Mouse (Mus musculus) limb, embryonic 15.5 days (tissue): ENCODE measurements at regions not wholly inside any gene's neighbourhood (a gene's known extent, or its start where the extent isn't known, plus 50 kb on each side); places are given as distances from the start of the nearest gene placed in this dataset.

Experiments
- ATAC-seq: fragments of 200-750 bp; cut with Nextera tagmentation; 2 replicates; pipeline ENCODE4 v1.8.0; 2017; ENCODE audit warnings: low read depth, moderate TSS enrichment; ENCODE audit not compliant: insufficient number of reproducible peaks, low FRiP score, low TSS enrichment
- H3K27ac ChIP-seq: fragments of 300-500 bp; sonication (generic); 2 replicates; pipeline ENCODE4 v1.5.1; 2015; ENCODE audit warnings: moderate library complexity, mild to moderate bottlenecking, inconsistent platforms
- H3K27me3 ChIP-seq: fragments of 300-500 bp; sonication (generic); 2 replicates; pipeline ENCODE4 v1.6.1; 2015; ENCODE audit warnings: inconsistent platforms
- H3K36me3 ChIP-seq: fragments of 300-500 bp; sonication (generic); 2 replicates; pipeline ENCODE4 v1.6.1; 2015; ENCODE audit warnings: inconsistent platforms
- H3K4me1 ChIP-seq: fragments of 300-500 bp; sonication (generic); 2 replicates; pipeline ENCODE4 v1.6.1; 2015; ENCODE audit warnings: inconsistent platforms
- H3K4me2 ChIP-seq: fragments of 300-500 bp; sonication (generic); 2 replicates; pipeline ENCODE4 v1.6.1; 2015; ENCODE audit warnings: mild to moderate bottlenecking, inconsistent platforms
- H3K4me3 ChIP-seq: fragments of 300-500 bp; sonication (generic); 2 replicates; pipeline ENCODE4 v1.5.1; 2015; ENCODE audit warnings: mild to moderate bottlenecking, inconsistent platforms
- H3K9ac ChIP-seq: fragments of 300-500 bp; sonication (generic); 2 replicates; pipeline ENCODE4 v1.6.1; 2015; ENCODE audit warnings: inconsistent platforms
- H3K9me3 ChIP-seq: fragments of 300-500 bp; sonication (generic); 2 replicates; pipeline ENCODE4 v1.6.1; 2016; ENCODE audit warnings: inconsistent platforms
- WGBS: fragments of 180-500 bp; shearing (Covaris S2); methylation state at CpG from one replicate; pipeline ENCODE4 v1.1.7; 2015; 5-methylcytosine and 5-hydroxymethylcytosine counted together

GRCm38 (mm10) chr9:113479897-113480296 lies 228.2 kb downstream of the Pdcd6ip start:
- Histone ChIP-seq H3K9ac (no peak overlapping the region), H3K4me3 (no peak overlapping the region), H3K4me2 (no peak overlapping the region), H3K4me1 (no peaks in the 10 kb centered on the region), H3K36me3 (no peaks in the 10 kb centered on the region), H3K9me3 (no peaks in the 10 kb centered on the region), H3K27ac (no peak overlapping the region), H3K27me3 (no peaks in the 10 kb centered on the region)
- no peak for ATAC-seq
- WGBS = 81% methylated on average over 3 of the region's 3 CpGs

- Histone ChIP-seq H3K4me2 (no peak overlapping the region), H3K27ac (no peak overlapping the region), H3K9me3 (no peaks in the 10 kb centered on the region), H3K27me3 (no peaks in the 10 kb centered on the region), H3K9ac (no peak overlapping the region), H3K4me3 (no peak overlapping the region), H3K4me1 (no peaks in the 10 kb centered on the region), H3K36me3 (no peaks in the 10 kb centered on the region)
- WGBS = 85% methylated on average over 1 of the region's 1 CpGs
- no peak for ATAC-seq
These were observed 229.2 kb downstream of the Pdcd6ip start for GRCm38 (mm10) chr9:113478761-113479265.

GRCm38 (mm10) chr9:113471781-113472180 lies 236.3 kb downstream of the Pdcd6ip start:
- Histone ChIP-seq H3K4me3 (no peak overlapping the region), H3K27me3 (no peaks in the 10 kb centered on the region), H3K9me3 (no peaks in the 10 kb centered on the region), H3K27ac (no peak overlapping the region), H3K4me1 (no peaks in the 10 kb centered on the region), H3K9ac (no peak overlapping the region), H3K36me3 (no peaks in the 10 kb centered on the region), H3K4me2 (no peak overlapping the region)
- WGBS = 87% methylated on average over 6 of the region's 6 CpGs
- ATAC-seq = no peak

- Histone ChIP-seq H3K4me3 (no peak overlapping the region), H3K9ac (no peak overlapping the region), H3K9me3 (no peaks in the 10 kb centered on the region), H3K4me2 (no peak overlapping the region), H3K4me1 (no peaks in the 10 kb centered on the region), H3K36me3 (no peaks in the 10 kb centered on the region), H3K27ac (no peak overlapping the region), H3K27me3 (no peaks in the 10 kb centered on the region)
- no peak for ATAC-seq
- WGBS = 39% methylated on average over 2 of the region's 2 CpGs
These were observed 245.2 kb downstream of the Pdcd6ip start for GRCm38 (mm10) chr9:113462888-113463287.

GRCm38 (mm10) chr9:113462267-113462887 lies 245.7 kb downstream of the Pdcd6ip start:
- WGBS = 74% methylated on average over 1 of the region's 1 CpGs
- H3K9me3 ChIP-seq = no peaks in the 10 kb centered on the region
- no peaks in the 10 kb centered on the region for H3K27me3 ChIP-seq
- no peaks in the 10 kb centered on the region for H3K36me3 ChIP-seq
- no peaks in the 10 kb centered on the region for H3K4me1 ChIP-seq
- H3K27ac ChIP-seq = no peak overlapping the region
- H3K4me3 ChIP-seq = no peak overlapping the region
- no peak overlapping the region for H3K9ac ChIP-seq
- ATAC-seq = no peak
- no peak overlapping the region for H3K4me2 ChIP-seq

GRCm38 (mm10) chr9:113459885-113460284 lies 248.2 kb downstream of the Pdcd6ip start:
- Histone ChIP-seq H3K9ac (no peak overlapping the region), H3K36me3 (no peaks in the 10 kb centered on the region), H3K4me2 (no peak overlapping the region), H3K4me3 (no peak overlapping the region), H3K27ac (no peak overlapping the region), H3K27me3 (no peaks in the 10 kb centered on the region), H3K4me1 (no peaks in the 10 kb centered on the region), H3K9me3 (no peaks in the 10 kb centered on the region)
- WGBS = 76% methylated on average over 5 of the region's 5 CpGs
- no peak for ATAC-seq

- no peak for ATAC-seq
- Histone ChIP-seq H3K36me3 (no peaks in the 10 kb centered on the region), H3K9ac (no peak overlapping the region), H3K4me1 (no peaks in the 10 kb centered on the region), H3K4me2 (no peak overlapping the region), H3K27ac (no peak overlapping the region), H3K4me3 (no peak overlapping the region), H3K9me3 (no peaks in the 10 kb centered on the region), H3K27me3 (no peaks in the 10 kb centered on the region)
- 53% methylated on average over 2 of the region's 2 CpGs for WGBS
These were observed 248.8 kb downstream of the Pdcd6ip start for GRCm38 (mm10) chr9:113459221-113459620.

GRCm38 (mm10) chr9:113458741-113459154 lies 249.3 kb downstream of the Pdcd6ip start:
- Histone ChIP-seq H3K4me1 (no peaks in the 10 kb centered on the region), H3K27me3 (no peaks in the 10 kb centered on the region), H3K36me3 (no peaks in the 10 kb centered on the region), H3K27ac (no peak overlapping the region), H3K9me3 (no peaks in the 10 kb centered on the region), H3K4me3 (no peak overlapping the region), H3K4me2 (no peak overlapping the region), H3K9ac (no peak overlapping the region)
- no peak for ATAC-seq
- WGBS = 41% methylated on average over 5 of the region's 5 CpGs

- H3K9me3 ChIP-seq = no peaks in the 10 kb centered on the region
- ATAC-seq = no peak
- WGBS = 57% methylated on average over 13 of the region's 13 CpGs
These were observed 250.7 kb downstream of the Pdcd6ip start for GRCm38 (mm10) chr9:113457169-113457850.

GRCm38 (mm10) chr9:113455577-113455976 lies 252.5 kb downstream of the Pdcd6ip start:
- H3K4me1 ChIP-seq = no peaks in the 10 kb centered on the region
- ATAC-seq = no peak
- no peaks in the 10 kb centered on the region for H3K9me3 ChIP-seq
- no peak overlapping the region for H3K4me3 ChIP-seq
- no peaks in the 10 kb centered on the region for H3K27me3 ChIP-seq
- H3K4me2 ChIP-seq = no peak overlapping the region
- 87% methylated on average over 5 of the region's 5 CpGs for WGBS
- H3K9ac ChIP-seq = no peak overlapping the region
- no peaks in the 10 kb centered on the region for H3K36me3 ChIP-seq
- H3K27ac ChIP-seq = no peak overlapping the region

More at GRCm38 (mm10) chr9:113457169-113457850, 250.7 kb downstream of the Pdcd6ip start:
- Histone ChIP-seq H3K9ac (no peak overlapping the region), H3K27ac (no peak overlapping the region), H3K4me1 (no peaks in the 10 kb centered on the region), H3K4me3 (no peak overlapping the region), H3K4me2 (no peak overlapping the region), H3K27me3 (no peaks in the 10 kb centered on the region), H3K36me3 (no peaks in the 10 kb centered on the region)

GRCm38 (mm10) chr9:113453231-113453630 lies 254.8 kb downstream of the Pdcd6ip start:
- Histone ChIP-seq H3K4me3 (no peak overlapping the region), H3K4me2 (no peak overlapping the region), H3K27ac (no peak overlapping the region), H3K9ac (no peak overlapping the region), H3K9me3 (no peaks in the 10 kb centered on the region), H3K4me1 (no peaks in the 10 kb centered on the region), H3K36me3 (no peaks in the 10 kb centered on the region), H3K27me3 (no peaks in the 10 kb centered on the region)
- no peak for ATAC-seq
- WGBS = 69% methylated on average over 3 of the region's 3 CpGs

GRCm38 (mm10) chr9:113441770-113442411 lies 266.2 kb downstream of the Pdcd6ip start:
- no peaks in the 10 kb centered on the region for H3K36me3 ChIP-seq
- H3K27ac ChIP-seq = no peak overlapping the region
- peak overlapping the region; percentile 40 for H3K4me2 ChIP-seq
- peaks cover 6% of the 10 kb centered on the region; the same call in 1 of the 2 replicates for H3K27me3 ChIP-seq
- 7% methylated on average over 21 of the region's 21 CpGs for WGBS
- H3K9me3 ChIP-seq = no peaks in the 10 kb centered on the region
- peaks cover 8% of the 10 kb centered on the region; the same call in 1 of the 2 replicates for H3K4me1 ChIP-seq
- peak overlapping the region; percentile 27 for H3K4me3 ChIP-seq
- no peak for ATAC-seq
- no peak overlapping the region for H3K9ac ChIP-seq
